Mouse (Mus musculus) lung, adult 2 months (tissue): ENCODE results near the gene Cyp2j8.

Source experiments
- CTCF ChIP-seq: fragments of 200-500 bp; IDR thresholded peaks from 2 replicates; pipeline ENCODE4 v1.5.1; 2011; ENCODE audit warnings: mild to moderate bottlenecking, low read length, control low read depth; ENCODE audit not compliant: insufficient read depth
- POLR2A ChIP-seq: fragments of 200-500 bp; IDR thresholded peaks from 2 replicates; pipeline ENCODE4 v1.6.1; 2011; ENCODE audit warnings: low read depth, mild to moderate bottlenecking, control low read depth, low read length, borderline replicate concordance; ENCODE audit errors: extremely low read depth

- no peak for TF ChIP-seq CTCF
- no peak for TF ChIP-seq POLR2A
Measured at GRCm38 (mm10) chr4:96522256-96522655, 15.1 kb upstream of the Cyp2j8 start.
